Mouse (Mus musculus) megakaryocyte, adult 5-6 weeks (primary cell): ENCODE results near the gene Etl4. TPM values are rescaled to one million over a fixed set of nuclear protein-coding genes. Genes with fewer than 3 reads are reported as not detected.
A peak's percentile ranks its signal among the peaks of the same experiment; 100 is the strongest.

Source experiments
- ATAC-seq: 2 replicates; pipeline ENCODE4 v1.8.0; 2016; ENCODE audit warnings: mild to moderate bottlenecking, inconsistent platforms; ENCODE audit not compliant: poor library complexity, severe bottlenecking
- total RNA-seq, 2 experiments: library from RNA; stranded (forward) in 1 of 2; stranded (reverse) in 1 of 2; fragments of 153-499, 151-499 nt in 1 of 2; fragments of 221-1000, 200-1000 nt in 1 of 2; gene quantifications; 2 replicates each; pipeline versions ENCODE4 v1.2.3 to v1.2.4; 2015 to 2017

Gene Etl4
- total RNA-seq, 2 experiments from 2014 or later: 0.15 to 1.6 TPM

DNA sequence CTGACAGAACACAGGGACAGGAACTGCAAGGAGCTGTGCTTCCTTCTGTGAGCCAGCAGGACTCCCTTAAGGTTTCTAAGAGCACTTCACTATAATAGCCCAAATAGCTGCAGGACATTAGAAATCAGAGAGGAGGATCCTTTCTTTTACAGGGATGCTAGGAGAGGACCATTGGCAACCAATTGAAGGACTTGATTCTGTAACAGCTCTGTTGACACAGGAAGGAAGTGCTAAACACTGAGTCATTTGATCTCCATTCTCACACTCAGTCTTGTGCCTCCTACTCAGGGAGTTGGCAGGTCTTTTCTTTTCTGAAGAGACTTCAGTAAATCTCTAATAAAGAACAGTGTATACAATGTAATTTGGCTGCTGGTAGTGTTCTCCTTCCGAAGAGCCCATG lies 838.9 kb downstream of the Etl4 start:
- ATAC-seq: no peak

DNA sequence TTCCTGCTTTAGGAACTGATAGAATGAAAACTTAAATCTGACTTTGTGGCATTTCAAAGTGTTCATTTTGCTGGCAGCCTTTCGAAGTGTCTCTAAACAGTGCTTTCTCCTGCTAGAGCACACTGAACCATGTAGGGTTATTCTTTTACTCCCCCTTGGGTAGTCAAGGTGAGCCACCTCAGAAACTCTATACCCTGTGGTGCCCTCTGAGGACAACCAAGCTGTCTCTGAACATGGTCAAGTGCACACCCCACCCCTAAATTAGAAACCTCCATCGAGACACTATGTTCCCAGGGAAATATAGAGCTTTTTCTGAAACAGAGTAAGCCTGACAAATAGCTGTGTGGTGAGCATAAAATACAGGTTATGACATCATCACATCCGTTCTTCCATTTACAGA lies 840.1 kb downstream of the Etl4 start:
- no peak for ATAC-seq

DNA sequence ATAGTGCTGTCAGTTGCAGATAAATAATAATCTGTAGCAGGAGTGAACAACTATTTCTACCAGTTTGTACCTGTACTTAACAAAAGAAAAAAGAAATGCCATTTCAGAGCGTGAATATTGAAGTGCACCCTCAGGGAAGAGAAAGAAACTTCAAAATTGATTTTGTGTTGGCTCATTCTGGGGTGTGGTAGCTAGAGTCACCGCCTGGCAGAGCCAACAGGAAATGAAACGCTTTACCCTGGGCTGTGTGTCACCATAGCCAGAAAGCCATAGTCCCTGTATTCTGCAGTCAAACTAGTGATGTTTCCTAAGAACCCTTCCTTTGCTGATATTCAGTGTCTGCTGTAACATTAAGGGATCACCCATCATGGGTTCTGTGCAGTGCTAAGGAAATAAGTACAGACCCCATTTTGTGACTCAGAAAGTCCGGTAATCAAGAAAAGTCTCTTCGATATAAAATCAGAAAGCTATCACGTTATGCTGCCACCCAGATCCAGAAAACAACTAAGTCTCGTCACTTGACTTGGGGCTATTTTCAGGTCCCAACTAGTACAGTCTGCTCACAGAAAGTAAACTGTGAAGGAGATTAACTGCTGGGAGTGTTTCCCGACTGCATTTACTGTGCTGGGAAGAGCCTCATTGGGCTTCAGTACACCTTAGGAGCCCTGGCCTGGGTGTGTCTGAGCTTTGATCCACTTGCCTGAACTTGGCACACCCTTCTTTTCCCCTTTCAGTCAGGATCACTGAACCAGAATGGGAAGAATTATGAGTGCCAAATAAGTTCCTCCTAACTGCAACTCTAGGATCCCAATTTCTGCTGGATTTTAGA lies 843.9 kb downstream of the Etl4 start:
- ATAC-seq: peak; percentile 47

DNA sequence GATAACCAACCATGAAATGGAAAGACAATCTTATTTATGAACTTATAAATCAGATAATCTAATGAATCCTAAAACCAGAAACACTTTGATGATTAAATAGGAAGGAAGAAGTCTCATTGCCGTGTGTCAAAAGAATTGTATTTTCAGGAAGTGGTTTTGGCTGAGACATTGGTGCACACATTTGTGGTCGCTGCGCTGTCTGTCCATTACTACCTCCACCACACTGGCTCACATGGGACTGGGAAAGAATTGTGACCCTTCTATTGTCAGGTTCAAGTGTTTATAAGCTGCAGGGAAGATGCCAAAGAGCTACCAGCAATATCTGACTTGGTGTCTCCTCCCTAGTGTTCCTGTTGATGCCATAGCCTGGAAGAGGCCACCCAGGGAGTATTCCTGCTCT lies 847.4 kb downstream of the Etl4 start:
- ATAC-seq: peak; percentile 45; the same call in 1 of the 2 replicates

DNA sequence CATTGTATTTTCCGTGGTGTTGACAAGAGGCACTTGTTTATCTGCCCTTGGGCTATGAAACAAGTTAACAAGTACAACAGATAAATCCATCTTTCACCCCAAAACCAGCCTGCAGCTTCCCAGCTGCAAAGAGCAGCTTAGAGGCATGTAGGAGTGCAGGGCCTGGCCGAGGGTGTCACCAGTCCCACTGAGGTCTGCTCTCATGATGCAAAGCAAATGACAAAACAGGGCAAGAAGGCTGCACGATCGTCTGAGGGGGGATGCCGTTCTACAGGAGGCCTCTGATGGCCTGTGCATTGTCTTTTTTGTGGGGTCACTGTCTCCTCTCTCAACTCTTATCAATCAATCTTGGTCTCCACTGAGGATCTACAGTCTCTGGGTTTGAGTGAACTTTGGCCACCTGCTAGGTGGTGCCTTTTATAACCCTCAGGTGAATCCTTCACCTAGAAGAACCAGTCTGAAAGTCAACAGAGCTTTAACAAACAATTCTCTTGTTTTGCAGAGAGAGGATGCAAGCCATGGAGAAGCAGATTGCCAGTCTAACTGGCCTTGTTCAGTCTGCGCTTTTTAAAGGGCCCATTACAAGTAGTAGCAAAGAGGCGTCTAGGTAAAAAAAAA lies 849.6 kb downstream of the Etl4 start:
- no peak for ATAC-seq

DNA sequence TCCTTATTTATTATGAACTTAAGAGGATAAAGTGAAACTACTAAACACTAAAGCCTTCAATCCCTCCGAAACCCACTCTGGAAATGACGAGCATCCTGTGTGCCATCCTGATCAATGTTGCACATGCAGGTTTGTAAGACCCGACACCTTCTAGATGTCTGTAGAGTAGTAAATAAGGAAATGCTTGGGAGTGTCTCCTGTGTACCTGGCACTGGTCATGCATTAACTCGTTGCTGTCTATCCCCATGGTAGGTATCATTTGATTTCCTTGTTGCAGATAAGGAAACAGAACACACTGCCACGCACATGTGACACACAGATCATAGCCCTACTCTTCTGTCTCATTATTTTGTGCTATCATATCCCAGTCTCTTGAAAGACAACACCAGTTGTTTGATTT lies 851.7 kb downstream of the Etl4 start:
- ATAC-seq: no peak

DNA sequence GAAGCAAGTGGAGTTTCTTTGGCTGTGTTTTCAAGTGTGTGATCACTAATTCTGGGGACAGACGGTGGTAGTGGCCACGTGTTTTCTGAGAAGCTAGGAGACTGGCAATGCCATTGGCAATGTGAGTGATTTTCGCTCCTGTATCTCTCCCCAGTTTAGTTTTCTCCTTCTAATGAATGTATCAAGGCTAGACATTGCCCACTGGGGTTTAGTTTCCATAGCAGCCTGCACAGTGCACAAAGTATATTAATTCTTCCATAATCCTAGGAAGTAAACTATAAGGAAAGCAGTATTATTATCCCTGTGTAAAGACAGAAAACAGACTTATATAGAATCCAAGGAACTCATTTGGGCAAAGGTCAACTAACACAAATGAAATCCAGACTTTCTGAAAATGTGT lies 852.2 kb downstream of the Etl4 start:
- ATAC-seq: no peak

DNA sequence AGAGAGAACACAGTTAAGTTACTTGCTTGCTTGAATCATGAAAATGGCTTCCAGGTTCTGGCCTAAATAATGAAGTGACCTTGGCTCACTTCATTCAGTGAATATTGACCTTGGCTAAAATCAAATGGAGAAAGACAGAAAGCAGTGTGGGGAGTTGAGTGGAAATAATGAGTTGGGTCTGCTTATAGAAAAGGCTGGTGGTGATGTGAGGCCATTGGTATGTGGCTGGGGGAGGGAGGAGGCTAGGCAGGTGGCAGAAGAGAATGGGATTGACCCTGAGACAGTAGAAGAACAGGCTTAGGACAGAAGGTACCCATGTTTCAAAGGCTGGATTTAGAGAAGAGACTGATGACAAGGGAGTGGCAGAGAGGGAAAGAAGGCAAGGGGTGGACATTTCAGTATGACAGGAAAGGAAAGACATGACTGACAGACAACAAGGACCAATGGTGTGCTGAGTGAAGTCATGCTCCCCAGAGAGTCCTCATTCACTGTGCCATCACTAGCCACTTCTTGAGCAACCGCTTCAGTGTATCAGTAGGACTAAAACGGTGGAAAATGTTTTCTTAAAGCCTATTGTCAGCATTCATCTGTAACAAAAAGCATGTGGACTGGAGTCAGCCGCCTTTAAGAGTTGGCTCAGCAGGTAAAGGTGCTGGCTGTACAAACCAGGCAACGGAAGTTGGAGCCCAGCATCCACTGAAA lies 854.1 kb downstream of the Etl4 start:
- no peak for ATAC-seq

DNA sequence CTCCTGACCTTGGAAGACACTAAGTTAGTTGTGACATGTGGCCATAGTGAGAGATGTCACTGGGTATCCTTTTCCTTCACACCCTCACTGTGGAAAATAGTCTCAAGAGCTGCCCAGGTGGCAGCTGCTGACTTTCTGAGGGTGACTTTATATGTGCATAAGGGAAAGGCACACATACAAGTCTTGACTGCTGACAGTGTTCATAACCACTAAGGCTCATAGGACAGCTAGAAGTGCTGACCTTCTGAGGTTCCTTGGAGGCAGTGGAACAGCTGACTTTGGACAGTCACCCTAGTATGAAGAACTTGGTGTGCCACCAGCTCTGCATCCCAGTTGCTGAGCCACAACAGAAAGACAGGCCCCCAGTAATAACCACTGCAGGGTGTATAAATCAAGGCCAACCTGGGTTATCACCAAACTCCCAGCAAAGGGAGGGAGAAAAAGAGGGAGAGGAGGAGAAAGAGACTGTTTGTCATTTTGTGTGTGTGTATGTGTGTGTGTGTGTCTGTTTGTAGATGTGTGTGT lies 855.0 kb downstream of the Etl4 start:
- no peak for ATAC-seq

DNA sequence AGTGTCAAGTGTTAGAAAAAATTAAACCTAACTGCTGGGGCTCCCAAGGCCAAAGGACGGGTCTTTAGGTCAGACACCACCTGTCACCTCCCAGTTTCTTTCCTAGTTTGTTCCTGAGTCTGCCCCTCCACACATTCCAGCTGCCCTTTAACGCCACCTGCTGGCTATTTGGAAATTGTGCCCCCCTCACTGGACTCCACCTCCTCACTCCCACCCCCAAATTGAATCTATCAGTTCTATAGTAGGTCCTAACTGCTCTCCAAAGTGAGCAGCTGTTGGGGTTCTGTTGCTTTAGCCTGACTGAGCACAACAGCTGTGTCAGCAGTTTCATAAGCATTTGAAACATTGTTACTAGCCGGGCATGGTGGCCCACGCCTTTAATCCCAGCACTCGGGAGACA lies 859.1 kb downstream of the Etl4 start:
- no peak for ATAC-seq

DNA sequence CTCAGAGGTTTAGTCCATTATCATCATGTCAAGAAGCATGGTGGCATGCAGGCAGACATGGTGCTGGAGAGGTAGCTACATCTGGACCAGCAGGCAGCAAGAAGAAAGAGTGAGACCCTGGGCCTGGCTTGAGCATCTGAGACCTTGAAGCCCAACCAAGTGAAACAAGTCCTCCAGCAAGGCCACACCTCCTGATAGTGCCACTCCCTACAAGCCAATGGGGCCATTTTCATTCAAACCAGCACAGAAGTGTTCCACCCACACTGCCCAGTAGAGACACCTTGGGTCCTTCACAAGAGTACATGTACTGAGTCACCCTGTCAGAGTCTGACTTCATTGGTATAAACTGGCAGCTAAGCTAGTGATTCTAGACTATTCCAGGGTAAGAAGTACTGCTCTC lies 860.6 kb downstream of the Etl4 start:
- ATAC-seq: no peak

DNA sequence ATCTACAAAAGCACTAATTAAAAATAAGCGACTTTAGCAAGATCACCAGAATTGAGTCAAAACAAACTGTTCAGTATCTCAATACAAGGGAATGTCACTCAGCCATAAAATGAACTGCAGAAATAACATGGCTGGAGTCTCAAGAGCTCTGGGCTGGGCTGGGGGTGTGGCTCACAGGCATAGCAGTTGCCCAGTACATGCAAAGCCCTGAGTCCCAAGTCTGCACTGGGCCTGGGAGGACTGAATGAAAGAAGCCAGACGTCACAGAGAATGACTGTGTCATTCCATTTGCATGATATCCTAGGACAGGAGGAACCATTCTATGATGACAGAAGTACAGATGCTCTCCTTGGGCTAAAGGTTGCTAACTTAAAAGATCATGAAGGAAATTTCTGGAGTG lies 864.9 kb downstream of the Etl4 start:
- no peak for ATAC-seq

DNA sequence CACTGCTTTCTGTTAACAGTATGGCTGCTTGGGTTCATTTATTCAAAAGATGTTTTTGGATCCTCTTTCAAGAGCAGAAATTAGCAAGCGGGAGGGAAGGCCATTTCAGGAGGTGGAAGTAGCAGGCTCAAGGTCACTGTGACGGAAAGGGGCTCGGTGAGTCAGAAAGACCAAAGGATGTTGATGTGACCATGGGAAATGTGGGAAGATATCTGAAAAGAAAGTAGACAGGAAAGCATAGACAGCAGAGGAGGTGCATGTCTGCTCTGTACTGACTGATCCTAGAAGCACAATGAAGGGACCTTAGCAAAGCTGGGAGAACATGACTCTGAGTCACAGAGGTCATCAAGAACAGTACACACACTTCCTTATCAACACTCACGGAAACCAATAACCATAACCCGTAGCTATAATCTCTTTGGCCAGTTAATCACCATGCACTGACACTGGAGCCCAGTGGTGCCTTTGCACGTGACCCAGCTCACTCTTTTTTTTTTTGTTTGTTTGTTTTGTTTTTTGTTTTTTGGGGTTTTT lies 866.7 kb downstream of the Etl4 start:
- ATAC-seq: no peak

DNA sequence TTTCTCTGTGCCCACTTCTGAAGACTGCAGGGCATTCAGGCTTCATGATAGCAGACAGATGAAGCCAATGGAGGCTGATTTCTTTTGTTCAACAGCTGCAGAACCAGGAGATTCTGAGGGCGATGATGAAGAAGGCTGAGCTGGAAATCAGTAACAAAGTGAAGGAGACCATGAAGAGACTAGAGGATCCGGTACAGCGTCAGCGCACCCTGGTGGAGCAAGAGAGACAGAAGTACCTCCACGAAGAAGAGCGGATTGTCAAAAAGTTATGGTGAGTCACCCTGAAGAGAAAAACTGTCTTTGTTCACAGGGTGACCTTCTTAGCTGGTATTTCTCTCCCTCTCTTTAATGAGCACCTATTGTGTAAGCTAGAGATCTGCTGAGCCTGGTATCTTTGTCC lies 868.4 kb downstream of the Etl4 start:
- ATAC-seq: no peak

DNA sequence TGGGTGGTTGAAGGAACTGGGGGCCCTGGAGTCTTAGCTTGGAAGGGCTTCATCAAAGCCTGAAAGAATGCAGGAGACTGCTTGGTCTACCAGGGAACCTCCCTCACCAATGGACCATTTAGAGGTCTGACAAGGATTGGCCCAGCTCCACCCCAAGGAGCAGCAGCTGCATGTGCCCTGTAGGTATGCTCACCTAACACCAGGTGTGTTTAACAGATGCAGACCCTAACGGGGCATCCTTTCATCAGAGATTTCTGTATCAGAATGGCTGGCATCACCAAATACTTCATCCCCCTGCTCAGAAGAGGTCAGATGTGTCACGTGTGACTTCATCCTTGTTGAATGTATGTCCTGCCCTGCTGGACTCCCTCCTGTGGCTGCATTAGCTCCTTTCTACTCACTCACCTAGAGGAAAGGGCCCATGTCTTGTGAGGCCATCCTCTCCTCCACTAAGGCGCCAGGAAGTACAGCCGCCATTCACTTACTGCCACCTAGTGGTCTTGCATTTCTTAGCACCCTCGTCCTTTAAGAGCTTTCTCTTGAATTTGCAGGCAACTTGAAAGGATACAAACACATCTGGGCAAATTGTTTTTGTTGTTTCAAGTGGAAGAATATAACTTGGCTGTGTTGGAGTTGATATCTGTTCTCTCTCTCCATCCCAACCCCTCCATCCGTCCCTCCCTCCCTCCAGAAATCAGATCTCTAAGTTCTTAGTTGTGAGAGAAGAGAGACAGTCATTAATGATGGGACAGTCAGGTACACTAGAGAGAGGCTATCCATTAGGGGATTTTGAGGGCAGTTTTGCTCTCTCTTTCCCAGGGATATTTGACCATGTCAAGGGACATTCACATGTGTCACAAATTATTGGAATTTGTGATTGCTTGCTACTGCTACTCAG lies 870.2 kb downstream of the Etl4 start:
- ATAC-seq: 0 out of 2 replicates have a peak, but pooled peaks have one; percentile 38

DNA sequence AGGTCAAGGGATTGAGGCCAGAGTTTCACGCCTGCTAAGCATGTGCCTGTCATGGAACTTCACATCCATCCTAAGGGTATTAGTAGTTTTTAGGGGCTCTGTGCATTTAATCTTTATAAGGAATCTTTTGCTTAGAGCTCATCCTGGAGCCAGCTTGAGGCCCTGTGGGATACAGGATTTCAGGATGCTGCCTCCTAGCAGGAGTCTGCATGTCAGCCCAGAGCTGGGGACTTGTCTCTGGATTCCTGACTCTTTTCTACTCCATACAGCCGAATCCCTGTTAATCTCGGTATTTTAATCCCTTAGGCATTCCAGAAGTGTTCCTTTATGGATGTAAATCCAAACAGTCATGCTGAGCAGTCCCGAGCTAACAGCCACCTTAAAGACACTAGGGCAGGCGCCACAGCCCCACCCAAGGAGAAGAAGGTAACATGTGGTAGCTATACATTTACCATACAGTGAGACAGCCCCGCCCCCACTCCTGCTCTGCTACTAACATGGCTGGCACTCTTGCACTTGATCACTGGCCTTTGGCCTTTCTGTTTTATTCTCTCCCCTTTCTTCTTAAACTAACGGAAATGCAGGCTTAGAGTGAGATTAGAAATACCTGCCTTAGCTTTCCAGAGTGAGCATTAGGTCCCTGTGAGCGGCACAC lies 891.8 kb downstream of the Etl4 start:
- no peak for ATAC-seq

DNA sequence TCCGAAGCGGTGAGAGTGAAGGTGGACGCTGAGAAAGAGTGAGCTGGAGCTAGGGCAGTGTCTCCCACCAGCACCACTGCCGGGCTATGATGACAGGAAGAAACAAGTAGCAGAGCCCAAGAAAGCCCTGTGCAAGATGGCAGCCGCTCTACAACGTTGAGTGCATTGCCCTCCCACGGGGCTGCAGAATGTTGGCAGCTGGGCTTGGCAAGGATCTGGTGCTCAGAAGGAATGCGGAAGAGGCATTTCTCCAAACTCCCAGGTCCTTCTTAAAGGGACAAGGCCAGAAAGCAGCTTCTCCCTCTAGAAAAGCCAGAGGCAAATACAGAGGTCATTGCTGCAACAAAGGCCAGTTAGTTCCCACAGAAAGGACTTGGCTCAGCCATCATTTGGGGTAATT lies 901.9 kb downstream of the Etl4 start:
- no peak for ATAC-seq

DNA sequence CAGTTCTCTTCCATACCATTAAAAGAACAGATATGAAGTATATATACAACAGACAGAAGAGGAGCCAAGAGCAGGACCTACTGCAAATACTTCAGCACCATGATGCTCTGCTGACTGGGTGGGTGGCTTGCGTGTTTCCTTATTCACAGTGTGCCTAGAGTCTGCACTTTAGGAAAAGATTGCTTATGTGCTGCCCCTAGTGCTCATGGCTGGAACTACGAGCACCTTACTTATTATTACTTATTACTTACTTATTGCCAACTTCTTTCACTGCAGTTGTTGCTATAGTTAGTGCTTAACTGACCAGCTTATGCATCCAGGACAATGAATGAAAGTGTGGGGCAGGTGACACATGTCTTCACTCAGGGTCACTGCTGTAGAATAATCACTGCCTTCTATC lies 904.4 kb downstream of the Etl4 start:
- ATAC-seq: 0 out of 2 replicates have a peak, but pooled peaks have one; percentile 7

DNA sequence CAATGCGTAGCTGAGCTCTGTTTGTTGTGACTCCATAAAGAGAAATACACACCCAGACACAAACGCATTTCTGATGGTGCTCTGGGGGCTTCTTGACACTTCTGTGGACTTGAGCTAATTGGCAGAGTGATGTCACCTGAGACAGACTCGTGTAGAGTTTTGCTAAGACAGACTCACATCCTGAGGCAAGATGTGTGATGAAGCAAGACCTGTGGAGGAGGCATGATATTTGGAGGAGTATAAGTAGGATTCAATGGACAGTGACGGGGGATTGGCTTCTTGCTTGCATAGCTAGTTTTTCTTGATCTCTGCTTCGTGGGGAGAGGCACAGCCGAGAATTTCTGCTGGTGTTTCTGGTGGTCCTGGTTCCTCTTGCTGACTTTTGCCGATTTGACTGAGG lies 908.6 kb downstream of the Etl4 start:
- ATAC-seq: no peak

DNA sequence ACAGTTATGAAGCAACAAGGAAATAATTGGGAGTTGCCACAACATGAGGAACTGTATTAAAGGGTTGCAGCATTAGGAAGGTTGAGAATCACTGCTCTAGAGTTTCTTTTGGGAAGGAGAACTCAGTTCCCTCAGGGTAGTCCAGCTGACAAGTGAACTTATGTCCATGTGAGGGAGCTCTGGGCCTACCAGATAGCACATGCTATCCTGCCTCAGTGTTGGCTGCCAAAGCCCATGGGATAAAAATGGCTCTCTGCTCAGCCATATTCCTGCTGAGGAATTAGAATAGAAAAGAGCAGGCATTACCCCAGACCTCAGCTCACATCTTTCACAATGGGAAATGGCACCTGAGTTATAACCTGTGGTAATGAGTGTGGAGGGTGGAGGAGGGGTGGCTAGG lies 916.7 kb downstream of the Etl4 start:
- no peak for ATAC-seq
